Mouse (Mus musculus) hindbrain, embryonic 14.5 days (tissue): ENCODE results near the gene Phlpp2. TPM values are rescaled to one million over a fixed set of nuclear protein-coding genes. Genes with fewer than 3 reads are reported as not detected.
A peak's percentile ranks its signal among the peaks of the same experiment; 100 is the strongest.

ENCODE experiments used
- ATAC-seq: fragments of 200-750 bp; cut with Nextera tagmentation; 2 replicates; pipeline ENCODE4 v1.8.0; 2017; ENCODE audit warnings: moderate number of reproducible peaks, mild to moderate bottlenecking, moderate TSS enrichment, moderate library complexity; ENCODE audit not compliant: low FRiP score
- DNase-seq: peaks from one replicate; pipeline ENCODE4 v3.0.0-alpha.2; 2015; ENCODE audit warnings: low spot score
- H3K27ac ChIP-seq: fragments of 300-500 bp; sonication (generic); 2 replicates; pipeline ENCODE4 v1.5.1; 2014; ENCODE audit warnings: mild to moderate bottlenecking, moderate library complexity
- H3K27me3 ChIP-seq: fragments of 300-500 bp; sonication (generic); 2 replicates; pipeline ENCODE4 v1.6.1; 2014; ENCODE audit warnings: mild to moderate bottlenecking, low read length, mixed read lengths; ENCODE audit not compliant: control insufficient read depth, insufficient read depth
- H3K36me3 ChIP-seq: fragments of 300-500 bp; sonication (generic); replicated peaks from 2 replicates; pipeline ENCODE4 v1.6.1; 2014; ENCODE audit not compliant: control insufficient read depth, insufficient read depth
- H3K4me1 ChIP-seq: fragments of 300-500 bp; sonication (generic); replicated peaks from 2 replicates; pipeline ENCODE4 v1.6.1; 2014; ENCODE audit warnings: antibody characterized with exemption, low read length, mixed read lengths; ENCODE audit not compliant: control insufficient read depth, insufficient read depth
- H3K4me2 ChIP-seq: fragments of 300-500 bp; sonication (generic); replicated peaks from 2 replicates; pipeline ENCODE4 v1.6.1; 2014; ENCODE audit warnings: mild to moderate bottlenecking, moderate library complexity
- H3K4me3 ChIP-seq: fragments of 300-500 bp; sonication (generic); replicated peaks from 2 replicates; pipeline ENCODE4 v1.5.1; 2014; ENCODE audit warnings: mild to moderate bottlenecking, low read length
- H3K9ac ChIP-seq: fragments of 300-500 bp; sonication (generic); 2 replicates; pipeline ENCODE4 v1.6.1; 2014
- H3K9me3 ChIP-seq: fragments of 300-500 bp; sonication (generic); 2 replicates; pipeline ENCODE4 v1.6.1; 2016; ENCODE audit warnings: low read length; ENCODE audit not compliant: control insufficient read depth
- WGBS: fragments of 180-500 bp; shearing (Covaris S2); extraction: QIAGEN DNeasy Blood & Tissue Kit; methylation state at CpG from one replicate; pipeline ENCODE4 v1.1.7; 2014; 5-methylcytosine and 5-hydroxymethylcytosine counted together
- polyA plus RNA-seq: library from polyadenylated mRNA; unstranded; fragments of >200 nt; fragmentation: Nextera tagmentation; extraction: Ambion mirVana; gene quantifications from 2 replicates; pipeline ENCODE4 v1.2.1, GENCODE M21; 2014

Phlpp2 gene
- polyA plus RNA-seq, 1 experiment from 2014 or later = 4.8 TPM

GRCm38 (mm10) chr8:109890794-109891585 lies 22.6 kb downstream of the Phlpp2 start:
- Histone ChIP-seq H3K9me3 (no peaks in the 10 kb centered on the region), H3K27me3 (no peaks in the 10 kb centered on the region), H3K27ac (no peak overlapping the region), H3K9ac (no peak overlapping the region), H3K36me3 (peaks cover 13% of the 10 kb centered on the region), H3K4me1 (no peaks in the 10 kb centered on the region), H3K4me2 (no peak overlapping the region), H3K4me3 (no peak overlapping the region)
- ATAC-seq (no peak), DNase-seq (no peak)
- WGBS = 95% methylated on average over 3 of the region's 3 CpGs

DNA sequence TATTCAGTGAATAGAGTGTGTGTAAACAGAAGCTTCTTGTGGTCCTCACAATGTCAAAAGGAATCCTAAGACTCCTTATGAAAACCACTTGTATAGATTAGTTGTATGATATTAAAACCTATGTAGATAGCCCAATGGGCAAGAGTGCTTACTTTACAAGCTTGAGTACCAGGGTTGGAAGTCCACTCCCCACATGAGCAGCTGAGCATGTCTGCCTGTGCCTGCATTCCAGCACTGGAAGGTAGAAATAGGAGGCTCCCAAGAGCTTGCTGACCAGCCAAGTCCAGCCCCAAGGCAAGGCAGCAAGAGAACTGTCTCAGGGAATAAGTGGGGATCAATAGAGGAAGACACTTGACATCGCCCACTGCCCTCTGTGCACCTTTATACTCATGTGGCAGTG lies 26.3 kb downstream of the Phlpp2 start:
- WGBS = 91% methylated on average over 1 of the region's 1 CpGs

GRCm38 (mm10) chr8:109895355-109895754 lies 27.0 kb downstream of the Phlpp2 start:
- Histone ChIP-seq H3K27ac (no peak overlapping the region), H3K9me3 (no peaks in the 10 kb centered on the region), H3K4me1 (no peaks in the 10 kb centered on the region), H3K9ac (no peak overlapping the region), H3K27me3 (no peaks in the 10 kb centered on the region), H3K4me3 (no peak overlapping the region), H3K36me3 (peaks cover 11% of the 10 kb centered on the region; the same call in 1 of the 2 replicates), H3K4me2 (no peak overlapping the region)
- DNase-seq (no peak), ATAC-seq (no peak)
- WGBS = 93% methylated on average over 12 of the region's 12 CpGs

More for the DNA sequence above, 26.3 kb downstream of the Phlpp2 start:
- H3K9ac ChIP-seq = no peak overlapping the region
- ATAC-seq (no peak), DNase-seq (no peak)
- H3K4me1 ChIP-seq = no peaks in the 10 kb centered on the region
- H3K36me3 ChIP-seq = peaks cover 11% of the 10 kb centered on the region; the same call in 1 of the 2 replicates
- H3K4me2 ChIP-seq = no peak overlapping the region
- no peaks in the 10 kb centered on the region for H3K9me3 ChIP-seq
- no peaks in the 10 kb centered on the region for H3K27me3 ChIP-seq
- H3K4me3 ChIP-seq = no peak overlapping the region
- H3K27ac ChIP-seq = no peak overlapping the region

DNA sequence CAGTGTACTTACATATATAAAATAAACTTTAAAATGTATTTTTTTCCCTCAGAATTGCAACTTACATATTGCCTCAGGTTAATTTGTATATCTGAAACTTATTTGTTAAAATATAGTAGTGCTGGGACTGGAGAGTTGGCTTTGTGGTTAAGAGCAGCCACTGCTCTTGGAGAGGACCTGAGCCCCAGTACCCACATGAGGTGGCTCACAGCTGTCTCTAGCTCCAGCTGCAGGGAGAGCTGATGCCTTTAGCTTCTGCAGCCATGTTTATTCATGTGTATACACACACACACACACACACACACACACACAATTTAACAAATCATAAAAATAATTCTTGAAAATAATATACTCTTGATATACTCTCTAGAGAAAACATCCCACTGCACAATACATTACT lies 34.0 kb downstream of the Phlpp2 start:
- H3K4me2 ChIP-seq = no peak overlapping the region
- no peak overlapping the region for H3K4me3 ChIP-seq
- peaks cover 26% of the 10 kb centered on the region for H3K36me3 ChIP-seq
- ATAC-seq (no peak), DNase-seq (no peak)
- H3K4me1 ChIP-seq = no peaks in the 10 kb centered on the region
- no peaks in the 10 kb centered on the region for H3K27me3 ChIP-seq
- no peak overlapping the region for H3K9ac ChIP-seq
- no peaks in the 10 kb centered on the region for H3K9me3 ChIP-seq
- H3K27ac ChIP-seq = no peak overlapping the region

DNA sequence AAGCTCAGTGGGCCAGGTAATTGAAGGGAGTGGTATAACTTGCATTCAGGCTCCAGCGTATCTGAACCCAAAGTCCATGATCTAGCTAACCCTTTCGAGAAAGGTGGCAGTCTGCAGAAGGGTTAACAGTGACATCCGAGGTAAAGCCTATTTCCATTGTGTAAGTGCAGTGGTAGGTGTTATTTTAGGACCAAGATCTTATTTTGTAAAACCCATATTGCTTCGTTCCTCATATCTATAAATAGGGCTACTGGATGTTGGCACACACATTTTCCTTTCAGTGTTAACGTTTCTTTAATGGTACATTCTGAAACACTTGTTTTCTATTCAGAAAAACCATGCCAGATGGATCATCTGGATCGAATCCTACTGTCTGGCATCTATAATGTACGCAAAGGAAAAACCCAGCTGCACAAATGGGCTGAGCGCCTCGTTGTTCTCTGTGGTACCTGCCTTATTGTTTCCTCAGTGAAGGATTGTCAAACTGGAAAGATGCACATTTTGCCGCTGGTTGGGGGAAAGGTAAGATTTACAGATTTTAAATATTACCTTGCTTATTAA lies 35.6 kb downstream of the Phlpp2 start:
- 89% methylated on average over 10 of the region's 10 CpGs for WGBS
- Histone ChIP-seq H3K4me3 (no peak overlapping the region), H3K4me2 (no peak overlapping the region), H3K9ac (no peak overlapping the region), H3K27me3 (no peaks in the 10 kb centered on the region), H3K4me1 (no peaks in the 10 kb centered on the region), H3K9me3 (no peaks in the 10 kb centered on the region), H3K36me3 (peaks cover 36% of the 10 kb centered on the region), H3K27ac (peak overlapping the region; percentile 32)
- ATAC-seq (no peak), DNase-seq (no peak)

- H3K36me3 ChIP-seq = peaks cover 43% of the 10 kb centered on the region
- H3K27me3 ChIP-seq = no peaks in the 10 kb centered on the region
- no peak overlapping the region for H3K27ac ChIP-seq
- ATAC-seq (no peak), DNase-seq (no peak)
- H3K9me3 ChIP-seq = no peaks in the 10 kb centered on the region
- H3K4me3 ChIP-seq = no peak overlapping the region
- H3K4me2 ChIP-seq = no peak overlapping the region
- no peak overlapping the region for H3K9ac ChIP-seq
- no peaks in the 10 kb centered on the region for H3K4me1 ChIP-seq
- WGBS = 98% methylated on average over 1 of the region's 1 CpGs
Measured at GRCm38 (mm10) chr8:109904928-109905668, 36.8 kb downstream of the Phlpp2 start.

GRCm38 (mm10) chr8:109906907-109907306 lies 38.6 kb downstream of the Phlpp2 start:
- H3K36me3 ChIP-seq = peaks cover 57% of the 10 kb centered on the region
- no peak overlapping the region for H3K27ac ChIP-seq
- no peak overlapping the region for H3K4me3 ChIP-seq
- no peaks in the 10 kb centered on the region for H3K27me3 ChIP-seq
- H3K9ac ChIP-seq = no peak overlapping the region
- no peak overlapping the region for H3K4me2 ChIP-seq
- 93% methylated on average over 3 of the region's 3 CpGs for WGBS
- H3K4me1 ChIP-seq = no peaks in the 10 kb centered on the region
- ATAC-seq (no peak), DNase-seq (no peak)
- H3K9me3 ChIP-seq = no peaks in the 10 kb centered on the region

- Histone ChIP-seq H3K9ac (no peak overlapping the region), H3K36me3 (peaks cover 61% of the 10 kb centered on the region), H3K4me3 (no peak overlapping the region), H3K27ac (no peak overlapping the region), H3K9me3 (no peaks in the 10 kb centered on the region), H3K27me3 (no peaks in the 10 kb centered on the region), H3K4me2 (no peak overlapping the region), H3K4me1 (no peaks in the 10 kb centered on the region)
- ATAC-seq (no peak), DNase-seq (no peak)
- WGBS = 93% methylated on average over 4 of the region's 4 CpGs
Measured at GRCm38 (mm10) chr8:109907376-109907775, 39.0 kb downstream of the Phlpp2 start.

DNA sequence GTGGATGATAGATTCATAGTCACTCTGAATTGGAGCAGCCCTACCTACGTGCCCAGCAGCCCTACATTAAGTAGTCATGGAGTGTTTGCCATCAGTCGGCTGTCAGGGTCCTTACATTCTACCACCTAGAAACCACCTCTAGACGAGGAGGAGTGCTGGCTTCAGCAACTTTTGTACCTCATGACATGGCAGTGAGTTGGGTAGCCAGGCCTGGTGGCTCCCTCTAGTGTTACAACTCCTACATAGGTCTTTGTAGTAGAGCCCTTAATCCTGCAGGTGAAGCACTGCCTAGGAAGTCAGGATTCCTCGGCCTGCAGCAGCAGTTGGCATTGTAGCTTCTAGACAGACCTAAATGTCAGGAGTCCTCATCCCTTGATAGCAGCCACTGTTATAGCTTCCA lies 48.9 kb downstream of the Phlpp2 start:
- Histone ChIP-seq H3K9ac (no peak overlapping the region), H3K4me2 (no peak overlapping the region), H3K9me3 (no peaks in the 10 kb centered on the region), H3K4me1 (no peaks in the 10 kb centered on the region), H3K4me3 (no peak overlapping the region), H3K36me3 (peaks cover 64% of the 10 kb centered on the region), H3K27me3 (no peaks in the 10 kb centered on the region), H3K27ac (no peak overlapping the region)
- DNase-seq (peak; percentile 42), ATAC-seq (no peak)
- WGBS = 48% methylated on average over 4 of the region's 4 CpGs
